Mouse (Mus musculus) limb, embryonic 10.5 days (tissue): ENCODE measurements around the gene Wdr26. TPM values are rescaled to one million over a fixed set of nuclear protein-coding genes. Genes with fewer than 3 reads are reported as not detected.
A peak's percentile ranks its signal among the peaks of the same experiment; 100 is the strongest.

Experiments
- DNase-seq: peaks from one replicate; pipeline ENCODE4 v3.0.0-alpha.2; 2017; ENCODE audit warnings: low spot score
- H3K27ac ChIP-seq: fragments of 300-500 bp; sonication (generic); 2 replicates; pipeline ENCODE4 v1.5.1; 2016; ENCODE audit warnings: mild to moderate bottlenecking
- H3K27me3 ChIP-seq: fragments of 300-500 bp; sonication (generic); 2 replicates; pipeline ENCODE4 v1.6.1; 2016; ENCODE audit warnings: low read depth, mild to moderate bottlenecking; ENCODE audit not compliant: poor library complexity, severe bottlenecking
- H3K36me3 ChIP-seq: fragments of 300-500 bp; sonication (generic); 2 replicates; pipeline ENCODE4 v1.6.1; 2016; ENCODE audit warnings: mild to moderate bottlenecking, moderate library complexity
- H3K4me1 ChIP-seq: fragments of 300-500 bp; sonication (generic); 2 replicates; pipeline ENCODE4 v1.6.1; 2016
- H3K4me3 ChIP-seq: fragments of 300-500 bp; sonication (generic); 2 replicates; pipeline ENCODE4 v1.5.1; 2016; ENCODE audit warnings: mild to moderate bottlenecking, moderate library complexity
- H3K9me3 ChIP-seq: fragments of 300-500 bp; sonication (generic); replicated peaks from 2 replicates; pipeline ENCODE4 v1.6.1; 2016; ENCODE audit warnings: mild to moderate bottlenecking
- WGBS: fragments of 180-500 bp; shearing (Covaris S2); methylation state at CpG from one replicate; pipeline ENCODE4 v1.1.7; 2016; 5-methylcytosine and 5-hydroxymethylcytosine counted together
- polyA plus RNA-seq: library from polyadenylated mRNA; unstranded; fragments of >200 nt; fragmentation: Nextera tagmentation; extraction: Ambion mirVana; gene quantifications from 2 replicates; pipeline ENCODE4 v1.2.1, GENCODE M21; 2016

Wdr26 gene
- polyA plus RNA-seq, 1 experiment from 2014 or later, result 27.7 TPM

GRCm38 (mm10) chr1:181231821-181232220, 20.0 kb upstream of the Wdr26 start:
- Histone ChIP-seq H3K36me3 (no peaks in the 10 kb centered on the region), H3K9me3 (no peaks in the 10 kb centered on the region), H3K27ac (peak overlapping the region; percentile 68; the same call in 1 of the 2 replicates), H3K4me3 (no peak overlapping the region), H3K4me1 (peaks cover 30% of the 10 kb centered on the region), H3K27me3 (no peaks in the 10 kb centered on the region)
- DNase-seq, result no peak
- 86% methylated on average over 9 of the region's 9 CpGs for WGBS

DNA sequence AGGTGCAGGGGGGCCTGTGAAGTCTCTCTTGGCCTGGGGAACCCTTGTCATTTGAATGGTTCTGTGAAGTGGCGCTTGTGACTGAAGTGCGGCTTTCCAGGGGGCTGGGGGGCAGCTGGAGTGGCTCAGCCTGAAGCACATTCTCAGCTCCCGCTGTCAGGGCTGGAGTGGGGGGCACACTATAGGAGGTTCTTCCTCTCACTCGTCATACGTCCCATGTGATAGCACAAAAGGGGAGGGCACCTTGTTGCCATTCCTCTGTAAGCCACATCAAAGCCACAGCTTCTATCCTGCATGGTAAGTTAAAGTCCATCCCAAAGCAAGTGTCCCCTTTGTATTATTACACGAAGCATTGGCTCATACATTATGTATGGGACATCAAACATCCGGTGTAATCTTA, 19.5 kb upstream of the Wdr26 start:
- no peaks in the 10 kb centered on the region for H3K9me3 ChIP-seq
- no peaks in the 10 kb centered on the region for H3K36me3 ChIP-seq
- no peak for DNase-seq
- WGBS, result 75% methylated on average over 7 of the region's 7 CpGs
- H3K27me3 ChIP-seq, result no peaks in the 10 kb centered on the region
- peak overlapping the region; percentile 42; the same call in 1 of the 2 replicates for H3K27ac ChIP-seq
- H3K4me1 ChIP-seq, result peaks cover 30% of the 10 kb centered on the region
- H3K4me3 ChIP-seq, result no peak overlapping the region

GRCm38 (mm10) chr1:181230731-181231148, 18.9 kb upstream of the Wdr26 start:
- no peak for DNase-seq
- WGBS, result 33% methylated on average over 10 of the region's 10 CpGs
- Histone ChIP-seq H3K27me3 (no peaks in the 10 kb centered on the region), H3K36me3 (no peaks in the 10 kb centered on the region), H3K4me3 (no peak overlapping the region), H3K4me1 (peaks cover 30% of the 10 kb centered on the region), H3K27ac (peak overlapping the region; percentile 42; the same call in 1 of the 2 replicates), H3K9me3 (no peaks in the 10 kb centered on the region)

GRCm38 (mm10) chr1:181229046-181229445, 17.2 kb upstream of the Wdr26 start:
- Histone ChIP-seq H3K27me3 (no peaks in the 10 kb centered on the region), H3K9me3 (no peaks in the 10 kb centered on the region), H3K36me3 (no peaks in the 10 kb centered on the region), H3K4me3 (no peak overlapping the region), H3K4me1 (peaks cover 22% of the 10 kb centered on the region), H3K27ac (no peak overlapping the region)
- DNase-seq, result no peak
- WGBS, result 87% methylated on average over 5 of the region's 5 CpGs

GRCm38 (mm10) chr1:181228591-181228990, 16.8 kb upstream of the Wdr26 start:
- WGBS, result 80% methylated on average over 5 of the region's 5 CpGs
- Histone ChIP-seq H3K27me3 (no peaks in the 10 kb centered on the region), H3K36me3 (no peaks in the 10 kb centered on the region)

GRCm38 (mm10) chr1:181227804-181228203, 16.0 kb upstream of the Wdr26 start:
- no peak for DNase-seq
- H3K36me3 ChIP-seq, result no peaks in the 10 kb centered on the region
- no peak overlapping the region for H3K27ac ChIP-seq
- no peak overlapping the region for H3K4me3 ChIP-seq
- H3K9me3 ChIP-seq, result no peaks in the 10 kb centered on the region
- no peaks in the 10 kb centered on the region for H3K27me3 ChIP-seq
- 88% methylated on average over 11 of the region's 11 CpGs for WGBS
- H3K4me1 ChIP-seq, result peaks cover 19% of the 10 kb centered on the region

More at GRCm38 (mm10) chr1:181228591-181228990, 16.8 kb upstream of the Wdr26 start:
- H3K9me3 ChIP-seq, result no peaks in the 10 kb centered on the region
- no peak for DNase-seq
- peaks cover 19% of the 10 kb centered on the region for H3K4me1 ChIP-seq
- no peak overlapping the region for H3K4me3 ChIP-seq
- no peak overlapping the region for H3K27ac ChIP-seq

DNA sequence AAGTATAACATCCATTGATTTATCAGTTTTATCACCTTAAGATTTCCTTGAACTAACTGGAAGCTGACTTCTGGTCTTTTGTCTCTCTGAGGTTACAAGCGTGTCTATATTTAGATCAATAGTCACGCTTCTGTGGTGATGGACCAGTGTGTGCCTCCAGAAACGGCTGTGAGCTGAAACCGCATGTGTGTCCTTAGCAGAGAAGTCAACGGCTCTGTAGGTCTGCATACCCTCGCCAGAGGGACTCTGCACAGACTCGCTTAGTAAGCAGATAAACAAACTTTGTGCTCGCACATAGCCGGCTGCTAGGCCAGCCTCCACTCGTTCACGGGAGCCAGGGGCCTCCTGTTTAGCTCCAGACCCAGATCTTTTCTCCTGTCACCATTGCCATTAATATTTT, 15.0 kb upstream of the Wdr26 start:
- H3K27me3 ChIP-seq, result no peaks in the 10 kb centered on the region
- no peaks in the 10 kb centered on the region for H3K36me3 ChIP-seq
- no peak overlapping the region for H3K4me3 ChIP-seq
- peaks cover 14% of the 10 kb centered on the region for H3K4me1 ChIP-seq
- H3K27ac ChIP-seq, result no peak overlapping the region
- no peak for DNase-seq
- H3K9me3 ChIP-seq, result no peaks in the 10 kb centered on the region
- WGBS, result 75% methylated on average over 11 of the region's 11 CpGs

DNA sequence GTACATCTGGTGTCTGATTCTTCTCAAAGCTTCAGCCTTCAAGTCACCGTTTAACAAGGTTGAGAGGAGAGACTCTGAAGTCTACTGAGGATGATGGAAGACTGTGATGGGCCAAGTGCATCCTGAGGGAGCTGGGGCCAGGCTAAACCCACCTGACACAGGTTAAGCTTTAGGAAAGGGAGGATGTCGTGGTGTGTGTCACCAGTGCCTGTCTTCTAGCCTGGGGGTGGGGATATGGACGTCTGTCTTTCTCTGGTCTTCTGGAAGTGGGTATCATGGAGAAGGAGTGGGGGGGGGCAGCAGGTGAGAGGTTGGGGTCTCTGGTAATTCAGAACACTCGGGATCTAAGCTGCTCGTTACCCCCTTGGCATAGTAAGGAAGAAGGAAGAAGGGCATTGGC, 13.5 kb upstream of the Wdr26 start:
- peaks cover 4% of the 10 kb centered on the region for H3K4me1 ChIP-seq
- DNase-seq, result no peak
- H3K9me3 ChIP-seq, result no peaks in the 10 kb centered on the region
- H3K4me3 ChIP-seq, result no peak overlapping the region
- no peaks in the 10 kb centered on the region for H3K27me3 ChIP-seq
- 84% methylated on average over 5 of the region's 5 CpGs for WGBS
- H3K36me3 ChIP-seq, result no peaks in the 10 kb centered on the region
- no peak overlapping the region for H3K27ac ChIP-seq

DNA sequence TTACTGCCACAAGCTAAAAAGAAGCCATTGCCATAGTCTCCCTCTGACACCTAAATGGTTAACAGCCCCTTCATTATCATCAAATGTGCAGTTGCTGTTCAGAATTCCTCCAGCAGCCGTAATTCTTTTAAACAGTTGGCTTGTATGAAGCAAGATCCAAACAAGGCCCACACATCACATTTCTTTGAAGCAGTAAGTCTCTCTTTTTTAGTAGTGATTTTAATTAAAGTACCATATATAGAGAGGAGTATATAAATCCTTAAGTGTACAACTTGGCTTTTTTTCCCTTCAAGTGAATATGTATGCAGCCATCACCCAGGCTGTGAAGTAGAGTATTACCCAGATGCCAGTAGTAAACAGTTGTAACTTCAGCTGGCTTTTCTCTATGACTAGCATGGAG, 10.2 kb upstream of the Wdr26 start:
- no peaks in the 10 kb centered on the region for H3K27me3 ChIP-seq
- no peak overlapping the region for H3K4me3 ChIP-seq
- no peaks in the 10 kb centered on the region for H3K36me3 ChIP-seq
- H3K9me3 ChIP-seq, result no peaks in the 10 kb centered on the region
- 36% methylated on average over 1 of the region's 1 CpGs for WGBS
- DNase-seq, result no peak
- no peak overlapping the region for H3K27ac ChIP-seq
- no peaks in the 10 kb centered on the region for H3K4me1 ChIP-seq

DNA sequence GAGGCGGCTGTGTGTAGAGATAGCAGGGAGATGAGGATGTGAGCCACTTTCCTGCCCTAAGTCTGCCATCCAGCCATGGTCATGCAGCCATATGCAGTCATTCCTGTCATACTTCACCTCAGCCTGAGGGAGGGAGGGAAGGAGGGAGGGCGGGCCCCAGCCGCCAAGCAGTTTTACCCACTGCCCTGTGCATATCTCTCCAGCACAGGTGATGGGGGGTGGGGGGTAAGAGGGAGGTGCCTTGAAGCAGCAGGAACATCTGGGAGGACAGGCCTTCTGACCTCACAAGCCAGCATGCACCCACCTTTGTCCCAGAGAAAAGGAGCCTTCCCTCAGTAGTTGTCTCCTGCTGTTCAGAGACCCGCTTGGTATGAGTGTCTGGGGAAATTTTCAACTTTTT, 4.5 kb upstream of the Wdr26 start:
- no peak for DNase-seq
- Histone ChIP-seq H3K9me3 (no peaks in the 10 kb centered on the region), H3K36me3 (peaks cover 2% of the 10 kb centered on the region; the same call in 1 of the 2 replicates), H3K4me3 (no peak overlapping the region), H3K4me1 (peaks cover 19% of the 10 kb centered on the region), H3K27ac (no peak overlapping the region), H3K27me3 (no peaks in the 10 kb centered on the region)
- WGBS, result 58% methylated on average over 4 of the region's 4 CpGs

GRCm38 (mm10) chr1:181214296-181215035, 2.7 kb upstream of the Wdr26 start:
- 86% methylated on average over 8 of the region's 8 CpGs for WGBS
- Histone ChIP-seq H3K27ac (no peak overlapping the region), H3K9me3 (no peaks in the 10 kb centered on the region), H3K4me1 (peaks cover 28% of the 10 kb centered on the region), H3K27me3 (no peaks in the 10 kb centered on the region), H3K4me3 (no peak overlapping the region), H3K36me3 (peaks cover 2% of the 10 kb centered on the region; the same call in 1 of the 2 replicates)
- DNase-seq, result no peak

DNA sequence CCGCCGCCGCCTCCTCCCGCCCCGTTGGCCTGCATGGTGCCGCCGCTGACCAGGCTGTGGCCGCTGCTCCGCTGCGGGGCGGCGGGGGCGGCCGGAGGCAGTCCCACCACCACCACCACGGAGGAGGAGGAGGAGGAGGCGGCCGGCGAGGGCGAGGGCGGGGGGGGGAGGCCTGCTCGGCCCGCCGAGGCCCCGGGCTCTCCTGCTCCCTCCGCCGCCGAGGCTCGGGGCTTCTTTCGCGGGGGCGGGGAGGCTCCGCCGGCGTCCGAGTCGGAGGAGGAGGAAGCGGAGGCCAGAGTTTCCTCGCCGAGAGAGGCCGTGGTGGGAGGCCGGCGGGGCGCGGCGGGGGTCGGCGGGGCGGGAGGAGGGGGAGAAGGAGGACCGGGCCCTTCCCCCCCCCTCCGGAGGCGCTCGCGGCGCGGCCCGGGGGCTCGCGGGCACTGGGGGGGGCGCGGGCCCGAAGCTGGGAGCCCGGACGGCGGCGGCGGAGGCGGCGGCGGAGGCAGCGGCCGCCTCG, 340 bp downstream of the Wdr26 start:
- Histone ChIP-seq H3K4me1 (peaks cover 33% of the 10 kb centered on the region), H3K36me3 (peaks cover 26% of the 10 kb centered on the region), H3K9me3 (no peaks in the 10 kb centered on the region), H3K27ac (peak overlapping the region; percentile 98), H3K4me3 (peak overlapping the region; percentile 100), H3K27me3 (no peaks in the 10 kb centered on the region)
- WGBS, result under 1% methylated on average over 57 of the region's 72 CpGs
- DNase-seq, result no peak

DNA sequence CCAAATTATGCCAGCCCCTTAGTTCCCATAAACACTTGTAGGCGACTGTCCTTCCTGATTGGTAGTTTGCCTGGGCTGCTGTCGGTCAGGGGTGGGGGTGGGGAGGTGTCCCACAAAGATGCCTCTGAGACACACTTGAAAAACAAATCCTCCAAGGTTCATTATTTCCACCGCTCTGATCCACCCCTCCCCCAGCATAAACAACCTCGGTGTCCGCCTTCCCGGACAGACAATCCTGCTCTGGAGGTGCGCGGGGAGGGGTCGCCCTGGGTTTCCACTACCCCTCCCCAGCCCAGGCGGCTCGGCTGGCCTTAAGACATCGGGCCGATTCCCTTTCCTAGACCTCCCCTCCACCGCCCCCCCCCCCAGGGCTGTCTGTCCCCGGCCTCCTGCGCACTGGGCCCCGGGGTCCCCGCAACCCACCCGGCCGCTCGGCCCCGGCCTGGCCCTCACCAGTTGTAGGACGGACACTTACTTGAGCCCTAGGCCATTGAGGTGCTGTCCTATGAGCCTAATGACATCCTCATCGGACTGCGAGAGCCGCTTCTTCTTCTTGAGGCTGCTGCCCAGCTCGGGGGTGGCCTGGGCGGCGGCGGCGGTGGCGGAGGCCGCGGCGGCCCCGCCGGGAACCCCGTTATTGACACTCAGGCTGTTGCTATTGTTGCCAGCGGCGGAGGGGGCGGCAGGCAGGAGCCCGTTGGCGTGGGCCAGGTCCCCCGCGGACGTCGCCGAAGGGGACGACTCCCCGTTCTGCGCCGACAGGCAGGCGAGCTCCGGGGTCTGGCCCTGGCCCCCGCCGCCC, 999 bp downstream of the Wdr26 start:
- peak overlapping the region; percentile 100 for H3K4me3 ChIP-seq
- peaks cover 33% of the 10 kb centered on the region for H3K36me3 ChIP-seq
- no peaks in the 10 kb centered on the region for H3K9me3 ChIP-seq
- peak; percentile 56 for DNase-seq
- WGBS, result 1% methylated on average over 51 of the region's 56 CpGs
- peak overlapping the region; percentile 98 for H3K27ac ChIP-seq
- H3K4me1 ChIP-seq, result peaks cover 30% of the 10 kb centered on the region
- H3K27me3 ChIP-seq, result no peaks in the 10 kb centered on the region
